Mouse (Mus musculus) embryo, embryonic 10.5 days (tissue): Measurements from ENCODE around the gene Amz2.

Experiments
- DNase-seq: peaks from one replicate; pipeline ENCODE4 v3.0.0-alpha.2; 2015; ENCODE audit warnings: low spot score

Gene Amz2

DNA sequence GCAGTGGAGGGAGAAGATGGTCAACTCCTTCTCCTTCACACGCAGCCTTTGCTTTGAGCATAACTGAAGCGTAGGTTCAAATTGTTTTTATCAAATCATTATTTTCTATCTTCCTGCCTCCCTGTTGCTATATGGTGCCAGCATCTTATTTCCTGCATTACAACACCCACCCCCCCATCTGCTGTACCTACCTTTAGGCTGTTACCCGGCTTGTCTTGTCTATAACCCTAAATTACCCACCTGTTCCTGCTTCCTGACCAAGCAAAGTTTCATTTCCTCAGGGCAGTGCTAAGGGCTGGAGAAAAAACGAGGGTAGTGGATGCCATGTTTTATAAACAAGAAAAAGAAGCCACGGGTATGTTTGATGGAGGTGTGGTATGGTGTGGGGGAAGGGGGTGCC is 4.5 kb upstream of the Amz2 start:
- DNase-seq = no peak

- no peak for DNase-seq
These were observed 3.5 kb upstream of the Amz2 start for GRCm38 (mm10) chr11:109422263-109422662.

DNA sequence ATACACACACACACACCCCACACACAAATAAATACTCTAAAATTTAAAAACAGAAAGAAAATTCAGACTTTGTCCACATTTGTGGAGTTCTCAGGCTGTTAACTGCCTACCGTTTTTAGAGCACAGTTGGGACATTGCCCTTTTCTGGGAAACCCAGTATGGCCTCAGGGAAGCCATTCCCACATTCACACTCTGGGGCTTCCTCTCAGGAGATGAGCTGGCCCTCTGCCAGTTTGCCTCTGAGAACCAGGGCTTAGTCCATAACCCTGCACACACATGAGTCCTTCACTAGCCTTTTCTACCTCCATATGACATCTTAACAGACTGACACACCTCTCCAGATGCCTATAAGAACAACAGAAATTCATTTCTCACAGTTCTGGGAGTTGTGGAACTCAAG is 2.5 kb upstream of the Amz2 start:
- no peak for DNase-seq

- no peak for DNase-seq
These were observed 483 bp downstream of the Amz2 start for GRCm38 (mm10) chr11:109426272-109426586.

- no peak for DNase-seq
These were observed 1.6 kb downstream of the Amz2 start for GRCm38 (mm10) chr11:109427353-109427752.

DNA sequence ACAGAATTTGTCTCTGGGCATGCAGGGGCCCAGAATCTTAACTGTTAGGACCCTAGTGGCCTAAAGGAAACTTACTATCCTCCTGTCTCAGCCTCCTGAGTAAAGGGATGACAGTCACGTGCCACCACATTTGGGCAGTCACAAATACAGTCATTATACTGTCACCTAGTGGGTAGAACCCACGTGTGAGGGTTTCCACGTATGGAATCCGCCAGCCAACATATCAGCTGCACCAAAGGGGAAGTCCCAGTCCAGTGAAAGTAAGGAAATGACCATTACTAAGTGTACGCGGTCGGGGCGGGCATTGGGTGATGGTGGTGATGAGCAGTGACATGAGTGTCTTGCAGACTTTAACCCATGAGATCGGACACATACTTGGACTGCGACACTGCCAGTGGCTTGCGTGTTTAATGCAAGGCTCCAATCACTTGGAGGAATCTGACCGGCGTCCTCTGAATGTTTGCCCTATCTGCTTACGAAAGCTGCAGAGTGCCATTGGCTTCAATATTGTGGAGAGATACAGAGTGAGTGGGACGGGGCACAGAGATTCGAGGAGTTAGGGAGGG is 8.6 kb downstream of the Amz2 start:
- DNase-seq = no peak

DNA sequence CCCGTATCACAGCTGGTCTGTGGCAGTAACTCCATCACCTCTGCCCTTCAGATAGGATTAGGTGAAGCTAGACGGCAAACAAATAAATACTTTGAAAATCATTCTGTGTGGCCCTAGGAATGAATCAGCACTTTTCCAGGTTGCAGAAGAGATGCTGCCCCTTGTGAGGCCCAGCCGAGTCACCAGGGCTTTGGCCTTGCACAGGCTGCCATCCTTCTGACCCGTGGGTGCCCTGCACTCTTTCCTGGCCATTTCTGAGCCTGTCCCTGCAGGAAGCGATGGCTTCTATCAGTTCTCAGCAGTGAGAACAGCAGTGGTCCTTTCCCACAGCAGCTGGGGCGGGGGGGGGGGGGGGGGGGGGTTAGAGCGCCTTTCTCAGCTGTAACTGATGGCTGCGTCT is 11.1 kb downstream of the Amz2 start:
- DNase-seq = no peak

- peak; percentile 18 for DNase-seq
These were observed 13.5 kb downstream of the Amz2 start for GRCm38 (mm10) chr11:109439209-109439608.

DNA sequence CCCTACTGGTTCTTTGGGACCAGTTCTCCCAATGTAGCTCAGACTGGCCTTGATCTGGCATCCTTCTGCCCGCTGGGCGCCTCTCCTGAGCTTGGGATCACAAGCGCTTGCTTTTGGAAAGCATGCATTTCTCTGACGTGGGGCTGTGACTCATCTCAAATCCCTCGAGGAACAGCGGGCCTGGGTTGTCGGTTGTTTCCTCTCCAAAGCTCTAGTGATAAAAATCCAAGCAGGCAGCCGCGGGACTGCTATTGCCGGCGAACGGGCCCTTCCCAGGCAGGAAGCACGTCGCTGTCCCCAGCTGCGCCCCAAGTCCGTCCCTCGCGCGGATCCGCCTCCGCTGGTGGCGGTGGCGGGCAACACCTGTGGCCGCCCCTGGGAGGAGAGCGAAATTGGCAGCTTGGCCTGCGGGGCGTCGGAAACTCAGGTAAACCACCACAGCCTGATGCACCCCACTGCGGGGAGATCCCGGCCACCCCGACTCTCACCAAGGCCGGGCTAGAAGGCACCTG is 14.1 kb downstream of the Amz2 start:
- DNase-seq = peak; percentile 68

DNA sequence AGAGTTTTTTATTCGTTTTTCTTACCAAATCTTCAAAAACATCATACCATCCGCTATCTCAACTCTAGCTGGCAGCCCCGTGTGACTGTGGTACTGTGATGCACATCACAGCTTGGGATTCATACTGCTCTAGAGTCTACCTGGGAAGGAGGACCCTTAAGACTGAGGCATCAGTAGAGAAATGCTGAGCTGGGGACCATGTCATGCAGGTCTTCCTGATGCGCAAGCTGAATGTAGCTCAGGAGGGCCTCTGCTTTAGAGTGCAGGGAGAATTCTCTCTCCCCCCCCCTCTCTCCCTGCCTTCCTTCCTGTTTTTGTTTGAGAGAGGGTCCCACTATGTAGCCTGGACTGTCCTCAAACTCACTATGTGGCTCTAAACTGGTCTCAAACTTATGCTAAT is 14.9 kb downstream of the Amz2 start:
- no peak for DNase-seq

DNA sequence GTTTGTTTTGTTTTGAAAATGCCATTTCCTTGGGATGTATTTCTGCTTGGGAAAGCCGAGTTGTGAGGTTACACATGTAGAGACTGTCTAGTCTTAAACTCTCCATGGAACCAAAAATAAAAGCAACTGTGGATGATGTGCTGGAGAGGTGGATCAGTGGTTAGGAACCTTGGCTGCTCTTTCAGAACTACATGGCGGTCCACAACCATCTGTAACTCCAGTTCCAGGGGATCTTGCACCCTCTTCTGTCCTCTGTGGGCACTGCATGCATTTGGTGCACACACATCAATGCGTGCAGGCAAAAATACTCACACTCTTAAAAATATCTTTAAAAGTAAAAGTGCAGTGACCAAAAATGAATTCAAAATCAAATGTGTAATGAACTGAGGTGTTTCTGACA is 15.4 kb downstream of the Amz2 start:
- DNase-seq = peak; percentile 69

- DNase-seq = peak; percentile 29
These were observed 16.5 kb downstream of the Amz2 start for GRCm38 (mm10) chr11:109442166-109442730.

DNA sequence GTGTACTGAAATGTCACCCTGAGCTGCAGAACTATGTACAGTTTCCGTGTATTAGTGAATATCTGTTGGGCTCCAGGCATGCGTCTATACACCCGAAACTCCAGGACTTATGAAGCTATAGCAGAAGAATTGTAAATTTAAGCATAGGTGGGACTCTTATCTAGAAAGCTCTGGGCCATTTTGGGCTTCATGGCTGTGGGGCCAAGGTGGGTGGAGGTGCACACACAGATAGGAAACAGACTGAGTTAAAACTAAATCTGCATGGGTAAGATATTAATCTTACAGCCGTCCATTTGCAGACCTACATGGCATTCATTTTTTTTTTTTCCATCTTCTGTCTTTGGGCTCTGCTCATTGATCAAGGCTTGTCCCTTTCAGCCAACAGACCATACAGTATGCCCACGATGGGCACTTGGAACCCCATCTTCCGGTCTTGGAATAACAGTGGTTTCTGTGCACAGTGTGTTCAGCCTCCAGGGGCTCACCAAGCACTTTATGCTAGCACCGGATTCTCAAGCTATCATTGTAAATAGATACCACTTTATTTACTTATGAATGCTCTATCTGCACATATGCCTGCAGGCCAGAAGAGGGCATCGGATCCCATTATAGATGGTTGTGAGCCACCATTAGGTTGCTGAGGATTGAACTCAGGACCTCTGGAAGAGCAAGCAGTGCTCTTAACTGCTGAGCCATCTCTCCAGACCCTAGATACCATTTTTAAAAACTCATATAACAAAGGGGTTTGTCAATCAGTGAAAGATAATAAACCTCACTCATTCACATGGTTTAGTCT is 17.9 kb downstream of the Amz2 start:
- DNase-seq = no peak

GRCm38 (mm10) chr11:109444600-109444999 is 18.9 kb downstream of the Amz2 start:
- peak; percentile 61 for DNase-seq

- DNase-seq = peak; percentile 78
These were observed 19.8 kb downstream of the Amz2 start for GRCm38 (mm10) chr11:109445438-109446035.

DNA sequence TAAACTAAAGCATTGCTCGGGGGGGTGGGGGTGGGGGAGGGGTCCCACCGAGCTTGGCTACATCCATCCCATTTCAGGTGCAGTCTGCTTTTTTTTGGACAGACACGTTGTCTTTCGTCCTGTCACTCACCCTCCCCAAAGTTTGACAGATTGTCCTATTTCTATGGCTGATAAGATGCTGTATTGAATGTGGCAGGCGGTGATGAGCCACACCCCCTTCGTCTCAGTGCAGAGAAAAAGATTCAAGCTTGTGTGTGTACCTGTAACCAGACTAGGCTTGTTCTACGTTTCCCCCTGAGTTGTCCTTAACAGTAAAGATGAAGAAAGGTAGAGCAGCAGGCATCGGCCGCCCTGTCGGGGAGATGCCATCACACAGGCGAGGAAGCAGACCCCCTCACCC is 25.4 kb downstream of the Amz2 start:
- DNase-seq = no peak

GRCm38 (mm10) chr11:109456261-109456660 is 30.5 kb downstream of the Amz2 start:
- no peak for DNase-seq

- no peak for DNase-seq
These were observed 32.4 kb downstream of the Amz2 start for GRCm38 (mm10) chr11:109458165-109458564.

GRCm38 (mm10) chr11:109460586-109460985 is 34.8 kb downstream of the Amz2 start:
- no peak for DNase-seq

GRCm38 (mm10) chr11:109465068-109465467 is 39.3 kb downstream of the Amz2 start:
- DNase-seq = no peak

GRCm38 (mm10) chr11:109466987-109467386 is 41.2 kb downstream of the Amz2 start:
- no peak for DNase-seq

DNA sequence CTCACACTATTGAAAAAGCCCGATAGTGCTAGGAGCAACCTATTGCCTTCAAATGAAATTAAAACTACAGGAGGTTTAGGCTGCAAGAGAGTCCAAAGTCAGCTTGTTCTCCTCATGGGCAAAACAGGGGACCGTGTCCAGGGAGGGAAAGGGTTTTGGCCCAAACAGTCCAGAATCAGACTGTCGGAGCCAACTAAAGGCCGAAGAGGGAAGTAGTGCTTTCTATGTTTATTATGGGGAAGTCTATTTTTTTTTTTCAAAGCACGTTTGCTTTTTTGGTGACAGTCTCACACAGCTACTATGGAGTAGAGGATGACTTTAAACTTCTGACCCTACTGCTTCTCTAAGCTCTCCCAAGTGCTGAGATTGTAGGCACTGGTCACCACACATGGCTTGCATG is 42.4 kb downstream of the Amz2 start:
- no peak for DNase-seq

DNA sequence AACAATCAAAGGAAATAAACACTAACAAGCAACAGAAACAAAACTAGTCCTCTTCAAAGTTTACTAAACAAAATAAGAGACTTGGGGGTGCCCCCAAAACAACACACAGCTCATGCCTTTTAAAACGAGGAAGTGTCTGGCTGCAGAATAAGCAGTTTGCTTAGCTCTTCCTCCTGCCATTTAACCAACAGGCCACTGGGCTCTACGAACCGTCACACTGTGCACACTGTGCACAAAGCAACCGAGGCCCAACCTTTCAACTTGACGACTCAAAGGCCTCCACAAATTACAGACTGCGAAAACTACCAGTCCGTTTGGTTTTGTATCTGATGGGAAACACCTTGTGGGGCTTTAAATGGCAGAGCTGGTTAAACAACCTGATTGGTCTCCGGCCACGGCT is 44.4 kb downstream of the Amz2 start:
- no peak for DNase-seq
